22 mouse cellular contexts compared by ENCODE assay signal in genomic region chr3:102648450-102648849, GRCm38 (mm10).
A peak's percentile ranks its signal among the peaks of the same experiment; 100 is the strongest.
DNase-seq lines count a peak whose midpoint lies in the region; ATAC-seq lines count a peak whose summit lies in the region.
"Had no signal": no experiment of that assay in that cellular context is flagged by ENCODE, and none has a peak within 500 bp of the region (broad histone marks: within the 10 kb centered on the region; RNA-seq: fewer than 3 reads in every experiment).

No protein-coding gene starts in this region.

- peaks cover 36% of the 10 kb centered on the region for H3K4me1 ChIP-seq in embryonic facial prominence, embryonic 10.5 days
- H3K4me1 ChIP-seq in embryonic facial prominence, embryonic 11.5 days (ENCODE audit: control insufficient read depth, insufficient read depth, low read length): no peaks in the 10 kb centered on the region
- peaks cover 26% of the 10 kb centered on the region; the same call in 1 of the 2 replicates for H3K4me1 ChIP-seq in embryonic facial prominence, embryonic 15.5 days
- peaks cover 31% of the 10 kb centered on the region for H3K4me1 ChIP-seq in limb, embryonic 12.5 days (replicated peaks)
- H3K4me1 ChIP-seq: hindbrain, embryonic 12.5 days; hindbrain, embryonic 15.5 days had no signal

- no peak overlapping the region; the same call in 1 of the 2 replicates for H3K9ac ChIP-seq in embryonic facial prominence, embryonic 11.5 days (replicated peaks; ENCODE audit: low read length)
- H3K9ac ChIP-seq in embryonic facial prominence, embryonic 15.5 days: no peak overlapping the region
- no peak overlapping the region for H3K9ac ChIP-seq in limb, embryonic 12.5 days (replicated peaks)
- H3K9ac ChIP-seq: hindbrain, embryonic 12.5 days; hindbrain, embryonic 15.5 days had no signal

- H3K4me2 ChIP-seq in embryonic facial prominence, embryonic 11.5 days (ENCODE audit: low read depth, low read length): no peak overlapping the region
- no peak overlapping the region for H3K4me2 ChIP-seq in embryonic facial prominence, embryonic 15.5 days (replicated peaks)
- H3K4me2 ChIP-seq in limb, embryonic 12.5 days: no peak overlapping the region
- H3K4me2 ChIP-seq: heart, embryonic 11.5 days; hindbrain, embryonic 12.5 days; hindbrain, embryonic 15.5 days had no signal

- WGBS in embryonic facial prominence, embryonic 10.5 days: 52% methylated on average over 4 of the region's 4 CpGs
- WGBS in embryonic facial prominence, embryonic 11.5 days: 27% methylated on average over 4 of the region's 4 CpGs
- WGBS in embryonic facial prominence, embryonic 15.5 days: 16% methylated on average over 4 of the region's 4 CpGs
- WGBS in limb, embryonic 12.5 days: 12% methylated on average over 4 of the region's 4 CpGs

- ATAC-seq in embryonic facial prominence, embryonic 11.5 days (replicated peaks; ENCODE audit: insufficient number of reproducible peaks, low FRiP score, low TSS enrichment, low read depth): no peak
- ATAC-seq in embryonic facial prominence, embryonic 15.5 days (ENCODE audit: insufficient number of reproducible peaks, low FRiP score, low TSS enrichment, low read depth): no peak
- 0 out of 2 replicates have a peak, but pooled peaks have one; percentile 16 for ATAC-seq in limb, embryonic 12.5 days (ENCODE audit: insufficient number of reproducible peaks, insufficient read depth, low FRiP score, low TSS enrichment, low read depth)
- ATAC-seq: CD4-positive, CD25-positive, alpha-beta regulatory T cell, adult 4 months; forebrain, embryonic 14.5 days; intestine, postnatal 0 days had no signal

- no peaks in the 10 kb centered on the region for H3K27me3 ChIP-seq in embryonic facial prominence, embryonic 10.5 days (replicated peaks; ENCODE audit: low read depth, poor library complexity, severe bottlenecking)
- no peaks in the 10 kb centered on the region for H3K27me3 ChIP-seq in embryonic facial prominence, embryonic 11.5 days (ENCODE audit: control insufficient read depth, insufficient read depth, low read length)
- no peaks in the 10 kb centered on the region for H3K27me3 ChIP-seq in embryonic facial prominence, embryonic 15.5 days
- no peaks in the 10 kb centered on the region for H3K27me3 ChIP-seq in limb, embryonic 12.5 days
- H3K27me3 ChIP-seq: hindbrain, embryonic 12.5 days; hindbrain, embryonic 15.5 days had no signal

- peak overlapping the region; percentile 82 for H3K27ac ChIP-seq in embryonic facial prominence, embryonic 10.5 days (replicated peaks)
- peak overlapping the region; percentile 28; the same call in 1 of the 2 replicates for H3K27ac ChIP-seq in embryonic facial prominence, embryonic 11.5 days (replicated peaks; ENCODE audit: low read depth, low read length)
- 0 out of 2 replicates have a peak overlapping the region, but pooled peaks have one; percentile 11 for H3K27ac ChIP-seq in embryonic facial prominence, embryonic 15.5 days (replicated peaks)
- H3K27ac ChIP-seq in limb, embryonic 12.5 days: peak overlapping the region; percentile 66
- H3K27ac ChIP-seq: gastrocnemius, adult 2 months; hindbrain, embryonic 12.5 days; hindbrain, embryonic 15.5 days had no signal

- DNase-seq in embryonic facial prominence, embryonic 10.5 days (ENCODE audit: low spot score): no peak
- DNase-seq in embryonic facial prominence, embryonic 11.5 days (ENCODE audit: low spot score): peak; percentile 46
- DNase-seq in retina, embryonic 14.5 days (ENCODE audit: low spot score): no peak
- DNase-seq in right cerebral cortex, adult 18-20 months: no peak
- no peak for DNase-seq in lung, postnatal 25 days (ENCODE audit: low spot score)
- DNase-seq: adrenal gland, adult 2 months; adrenal gland, postnatal 14 days; cerebellum, adult 11 months; cerebellum, adult 2 months; cerebellum, adult 9-11 months; cerebellum, postnatal 25 days; gastrocnemius, adult 2 months; gastrocnemius, postnatal 14 days; heart, adult 18-20 months had no signal

- no peak overlapping the region for H3K4me3 ChIP-seq in embryonic facial prominence, embryonic 10.5 days
- H3K4me3 ChIP-seq in embryonic facial prominence, embryonic 11.5 days (ENCODE audit: low read depth, low read length): no peak overlapping the region
- no peak overlapping the region for H3K4me3 ChIP-seq in embryonic facial prominence, embryonic 15.5 days (replicated peaks)
- H3K4me3 ChIP-seq in limb, embryonic 12.5 days (replicated peaks): no peak overlapping the region
- H3K4me3 ChIP-seq: gastrocnemius, adult 2 months; hindbrain, embryonic 12.5 days; hindbrain, embryonic 15.5 days had no signal

- no peaks in the 10 kb centered on the region for H3K36me3 ChIP-seq in embryonic facial prominence, embryonic 10.5 days (replicated peaks)
- H3K36me3 ChIP-seq in embryonic facial prominence, embryonic 11.5 days (replicated peaks; ENCODE audit: control insufficient read depth, insufficient read depth, low read depth, low read length): no peaks in the 10 kb centered on the region
- no peaks in the 10 kb centered on the region for H3K36me3 ChIP-seq in embryonic facial prominence, embryonic 15.5 days
- no peaks in the 10 kb centered on the region for H3K36me3 ChIP-seq in limb, embryonic 12.5 days
- H3K36me3 ChIP-seq: hindbrain, embryonic 12.5 days; hindbrain, embryonic 15.5 days had no signal

- H3K9me3 ChIP-seq in embryonic facial prominence, embryonic 10.5 days: no peaks in the 10 kb centered on the region
- H3K9me3 ChIP-seq in embryonic facial prominence, embryonic 11.5 days (replicated peaks; ENCODE audit: control insufficient read depth, low read length): no peaks in the 10 kb centered on the region
- H3K9me3 ChIP-seq in embryonic facial prominence, embryonic 15.5 days (replicated peaks): no peaks in the 10 kb centered on the region
- no peaks in the 10 kb centered on the region for H3K9me3 ChIP-seq in limb, embryonic 12.5 days
- H3K9me3 ChIP-seq: hindbrain, embryonic 12.5 days; hindbrain, embryonic 15.5 days had no signal

Comparison
In these comparisons a context has a peak if more than half of its experiments do, and no peak if none do; other contexts are left out.
1. H3K27ac ChIP-seq: peak in every context shown above with its lines; median percentile 82 in embryonic facial prominence, embryonic 10.5 days; 66 in limb, embryonic 12.5 days; 28 in embryonic facial prominence, embryonic 11.5 days; 11 in embryonic facial prominence, embryonic 15.5 days.